Mouse (Mus musculus) T-helper 1 cell (primary cell): ENCODE results near the gene Tsc22d4.

Experiments used
- in situ Hi-C: fragments of 300-600 bp; cut with MboI, MseI; formaldehyde crosslinking; loops from one replicate; pipeline ENCODE4 v1.15.1; 2025; ENCODE audit warnings: high pct_unique_total_duplicates

The Tsc22d4 gene

GRCm38 (mm10) chr5:137764609-137765340 is 19.2 kb downstream of the Tsc22d4 start:
- in situ Hi-C loops: loop anchor here (5.0 kb wide), 1 partner anchor 112 kb away; no protein-coding TSS in a partner anchor

- in situ Hi-C loops: no loop called here
Measured at GRCm38 (mm10) chr5:137766270-137766669, 20.7 kb downstream of the Tsc22d4 start.

GRCm38 (mm10) chr5:137768475-137768874 is 22.9 kb downstream of the Tsc22d4 start:
- in situ Hi-C loops: no loop called here

GRCm38 (mm10) chr5:137770709-137771108 is 25.2 kb downstream of the Tsc22d4 start:
- in situ Hi-C loops: no loop called here

GRCm38 (mm10) chr5:137772755-137773154 is 27.2 kb downstream of the Tsc22d4 start:
- in situ Hi-C loops: no loop called here

GRCm38 (mm10) chr5:137775587-137776290 is 30.2 kb downstream of the Tsc22d4 start:
- in situ Hi-C loops: no loop called here

GRCm38 (mm10) chr5:137776408-137776918 is 30.9 kb downstream of the Tsc22d4 start:
- in situ Hi-C loops: no loop called here

GRCm38 (mm10) chr5:137777267-137777845 is 31.8 kb downstream of the Tsc22d4 start:
- in situ Hi-C loops: no loop called here

- in situ Hi-C loops: no loop called here
Measured at GRCm38 (mm10) chr5:137778635-137779034, 33.1 kb downstream of the Tsc22d4 start, which contains the start of gene Ppp1r35. TSS of gene Ppp1r35 (plus strand) at chr5:137778849.

- in situ Hi-C loops: no loop called here
Measured at GRCm38 (mm10) chr5:137779053-137779933, 33.8 kb downstream of the Tsc22d4 start.

- in situ Hi-C loops: no loop called here
Measured at GRCm38 (mm10) chr5:137781661-137782060, 36.1 kb downstream of the Tsc22d4 start.

- in situ Hi-C loops: no loop called here
Measured at GRCm38 (mm10) chr5:137782776-137783522, 37.4 kb downstream of the Tsc22d4 start.

- in situ Hi-C loops: no loop called here
Measured at GRCm38 (mm10) chr5:137783901-137784540, 38.5 kb downstream of the Tsc22d4 start.

GRCm38 (mm10) chr5:137784546-137784945 is 39.0 kb downstream of the Tsc22d4 start:
- in situ Hi-C loops: no loop called here

GRCm38 (mm10) chr5:137785164-137786031 is 39.9 kb downstream of the Tsc22d4 start:
- in situ Hi-C loops: no loop called here

- in situ Hi-C loops: no loop called here
Measured at GRCm38 (mm10) chr5:137786109-137786942, 40.8 kb downstream of the Tsc22d4 start.

- in situ Hi-C loops: no loop called here
Measured at GRCm38 (mm10) chr5:137787151-137787928, 41.8 kb downstream of the Tsc22d4 start, which contains the start of the genes Mepce and Zcwpw1. TSS of gene Mepce (minus strand) at chr5:137787655. TSS of gene Zcwpw1 (plus strand) at chr5:137787798.
